28 mouse cellular contexts compared by ENCODE assay signal in the genomic region with DNA sequence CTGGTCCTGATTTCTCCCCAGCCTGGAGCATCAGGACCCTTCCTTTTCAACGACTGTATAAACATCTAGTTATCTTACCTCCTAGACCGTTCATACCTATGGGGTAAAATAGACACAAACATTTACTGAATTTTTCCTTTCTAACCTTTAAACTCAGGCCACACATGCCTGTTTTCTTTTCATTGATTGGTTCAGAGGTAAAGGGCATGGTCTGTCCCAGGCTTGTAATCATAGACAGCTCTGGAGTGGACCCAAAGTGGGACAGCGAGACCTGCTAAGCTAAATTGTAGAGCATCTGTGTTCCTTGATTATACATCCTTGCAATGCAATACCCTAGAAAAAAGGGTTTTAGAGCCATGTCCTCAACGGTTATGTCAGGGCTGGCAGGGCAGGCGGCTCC. TPM values are rescaled to one million over a fixed set of nuclear protein-coding genes. Genes with fewer than 3 reads are reported as not detected.
DNase-seq lines count a peak whose midpoint lies in the region; ATAC-seq and TF ChIP-seq lines count a peak whose summit lies in the region.
"Had no signal": no experiment of that assay in that cellular context is flagged by ENCODE, and none has a peak within 500 bp of the region (broad histone marks: within the 10 kb centered on the region; RNA-seq: fewer than 3 reads in every experiment).

No protein-coding gene starts in this region.

- peak; percentile 4 for DNase-seq in cerebellum, adult 11 months
- no peak for DNase-seq in cerebellum, postnatal 4 days (ENCODE audit: low spot score in 2 of 2)
- DNase-seq in heart, embryonic 10.5 days (ENCODE audit: low spot score): no peak
- no peak for DNase-seq in heart, adult 2 months
- peak; percentile 84 for DNase-seq in liver, adult 2 months (ENCODE audit: extremely low read depth, low read depth, low spot score)
- DNase-seq in liver: no peak
- DNase-seq: adrenal gland, adult 8-10 months; adrenal gland, postnatal 14 days; adrenal gland, postnatal 36 days; B cell, adult 2 months; cerebellum, postnatal 14 days; cerebellum, postnatal 36 days; forebrain, postnatal 0 days had no signal

- H3K9me3 ChIP-seq in heart, embryonic 10.5 days: no peaks in the 10 kb centered on the region
- H3K9me3 ChIP-seq in liver, embryonic 12.5 days (replicated peaks): no peaks in the 10 kb centered on the region
- no peaks in the 10 kb centered on the region for H3K9me3 ChIP-seq in liver, embryonic 16.5 days (replicated peaks; ENCODE audit: control insufficient read depth, low read length)
- H3K9me3 ChIP-seq: embryonic facial prominence, embryonic 10.5 days; embryonic facial prominence, embryonic 12.5 days; forebrain, embryonic 13.5 days; forebrain, embryonic 15.5 days had no signal

- no peak overlapping the region for H3K4me2 ChIP-seq in liver, embryonic 12.5 days
- H3K4me2 ChIP-seq in liver, embryonic 16.5 days (ENCODE audit: low read depth, low read length): no peak overlapping the region
- H3K4me2 ChIP-seq: embryonic facial prominence, embryonic 12.5 days; forebrain, embryonic 13.5 days; forebrain, embryonic 15.5 days had no signal

- TF ChIP-seq CTCF in heart, adult 2 months (IDR thresholded peaks at IDR 0.05): no peak
- no peak for TF ChIP-seq CTCF in liver, adult 2 months (IDR thresholded peaks at IDR 0.05; ENCODE audit: low read depth, low read length)

- no peak overlapping the region for H3K9ac ChIP-seq in heart, adult 2 months (ENCODE audit: low read depth, low read length)
- no peak overlapping the region for H3K9ac ChIP-seq in liver, adult 2 months (ENCODE audit: low read depth, low read length)
- no peak overlapping the region for H3K9ac ChIP-seq in liver, embryonic 12.5 days
- no peak overlapping the region for H3K9ac ChIP-seq in liver, embryonic 16.5 days (ENCODE audit: low read depth, low read length)
- H3K9ac ChIP-seq: embryonic facial prominence, embryonic 12.5 days; forebrain, embryonic 13.5 days; forebrain, embryonic 15.5 days; forebrain, postnatal 0 days had no signal

- TF ChIP-seq EP300 in heart, adult 2 months (IDR thresholded peaks at IDR 0.05; ENCODE audit: insufficient read depth, low read depth, low read length): no peak

- 78% methylated on average over 5 of the region's 5 CpGs for WGBS in heart, embryonic 10.5 days
- 83% methylated on average over 5 of the region's 5 CpGs for WGBS in heart, adult 2 months
- 40% methylated on average over 5 of the region's 5 CpGs for WGBS in liver, adult 2 months
- 67% methylated on average over 5 of the region's 5 CpGs for WGBS in liver, embryonic 12.5 days (ENCODE audit: insufficient replicate concordance)
- 54% methylated on average over 5 of the region's 5 CpGs for WGBS in liver, embryonic 16.5 days (ENCODE audit: insufficient replicate concordance)

- intact Hi-C loops in heart, adult 2 months (cut with DNase I): no loop called here

- H3K4me3 ChIP-seq in heart, embryonic 10.5 days: no peak overlapping the region
- H3K4me3 ChIP-seq in heart, adult 2 months: no peak overlapping the region
- no peak overlapping the region for H3K4me3 ChIP-seq in liver, adult 2 months (ENCODE audit: insufficient read depth, low read depth, low read length)
- H3K4me3 ChIP-seq in liver, embryonic 12.5 days: no peak overlapping the region
- no peak overlapping the region for H3K4me3 ChIP-seq in liver, embryonic 16.5 days (ENCODE audit: low read depth, low read length)
- H3K4me3 ChIP-seq: embryonic facial prominence, embryonic 10.5 days; embryonic facial prominence, embryonic 12.5 days; forebrain, embryonic 13.5 days; forebrain, embryonic 15.5 days had no signal

- no peak for TF ChIP-seq POLR2A in heart, adult 2 months (IDR thresholded peaks at IDR 0.05; ENCODE audit: insufficient read depth, low read depth, low read length)
- no peak for TF ChIP-seq POLR2A in liver, adult 2 months (IDR thresholded peaks at IDR 0.05; ENCODE audit: extremely low read depth, insufficient read depth, low read length)

- no peaks in the 10 kb centered on the region for H3K27me3 ChIP-seq in heart, embryonic 10.5 days (ENCODE audit: insufficient read depth, poor library complexity, severe bottlenecking)
- H3K27me3 ChIP-seq in heart, adult 2 months (ENCODE audit: control insufficient read depth, insufficient read depth, low read length): no peaks in the 10 kb centered on the region
- H3K27me3 ChIP-seq in liver, adult 2 months (ENCODE audit: control insufficient read depth, insufficient read depth, low read length): no peaks in the 10 kb centered on the region
- H3K27me3 ChIP-seq in liver, embryonic 12.5 days (replicated peaks): no peaks in the 10 kb centered on the region
- H3K27me3 ChIP-seq in liver, embryonic 16.5 days (ENCODE audit: control insufficient read depth, insufficient read depth, low read depth, low read length): no peaks in the 10 kb centered on the region
- H3K27me3 ChIP-seq: embryonic facial prominence, embryonic 12.5 days; forebrain, embryonic 13.5 days; forebrain, embryonic 15.5 days; Patski had no signal

- H3K79me2 ChIP-seq in heart, adult 2 months (replicated peaks; ENCODE audit: control insufficient read depth, insufficient read depth, low read length): no peaks in the 10 kb centered on the region
- no peaks in the 10 kb centered on the region for H3K79me2 ChIP-seq in liver, adult 2 months (ENCODE audit: control insufficient read depth, insufficient read depth, low read length)

- peak overlapping the region; percentile 36 for H3K27ac ChIP-seq in heart, embryonic 10.5 days
- H3K27ac ChIP-seq in heart, adult 2 months: no peak overlapping the region
- H3K27ac ChIP-seq in liver, adult 2 months (replicated peaks; ENCODE audit: insufficient read depth, low read depth, low read length): peak overlapping the region; percentile 81
- no peak overlapping the region for H3K27ac ChIP-seq in liver, embryonic 12.5 days
- H3K27ac ChIP-seq in liver, embryonic 16.5 days (ENCODE audit: low read length): no peak overlapping the region
- H3K27ac ChIP-seq: embryonic facial prominence, embryonic 10.5 days; embryonic facial prominence, embryonic 12.5 days; forebrain, embryonic 13.5 days; forebrain, embryonic 15.5 days had no signal

- ATAC-seq in liver, embryonic 12.5 days: no peak
- peak; percentile 59; the same call in 1 of the 2 replicates for ATAC-seq in liver, embryonic 16.5 days (ENCODE audit: low read depth)
- ATAC-seq: activated CD4-positive, CD25-positive, alpha-beta regulatory T cell, adult 4 months; CD4-positive, CD25-positive, alpha-beta regulatory T cell, adult 4 months; forebrain, embryonic 13.5 days; forebrain, embryonic 15.5 days; forebrain, postnatal 0 days; Patski had no signal

- H3K4me1 ChIP-seq in heart, embryonic 10.5 days: peaks cover 37% of the 10 kb centered on the region
- H3K4me1 ChIP-seq in heart, adult 2 months (ENCODE audit: control insufficient read depth, insufficient read depth, low read length): no peaks in the 10 kb centered on the region
- H3K4me1 ChIP-seq in liver, adult 2 months (ENCODE audit: control insufficient read depth, insufficient read depth, low read length): peaks cover 25% of the 10 kb centered on the region
- peaks cover 7% of the 10 kb centered on the region for H3K4me1 ChIP-seq in liver, embryonic 12.5 days
- H3K4me1 ChIP-seq in liver, embryonic 16.5 days (ENCODE audit: control insufficient read depth, low read depth, low read length): no peaks in the 10 kb centered on the region; the same call in none of the 2 replicates
- H3K4me1 ChIP-seq: embryonic facial prominence, embryonic 10.5 days; embryonic facial prominence, embryonic 12.5 days; forebrain, embryonic 13.5 days; forebrain, embryonic 15.5 days had no signal

- H3K36me3 ChIP-seq in heart, embryonic 10.5 days: 0 out of 2 replicates have a peak, but pooled peaks cover 4% of the 10 kb centered on the region
- no peaks in the 10 kb centered on the region for H3K36me3 ChIP-seq in heart, adult 2 months (ENCODE audit: control insufficient read depth, insufficient read depth, low read length)
- no peaks in the 10 kb centered on the region for H3K36me3 ChIP-seq in liver, adult 2 months (ENCODE audit: control insufficient read depth, insufficient read depth, low read length)
- H3K36me3 ChIP-seq in liver, embryonic 12.5 days: no peaks in the 10 kb centered on the region
- no peaks in the 10 kb centered on the region for H3K36me3 ChIP-seq in liver, embryonic 16.5 days (ENCODE audit: control insufficient read depth, insufficient read depth)
- H3K36me3 ChIP-seq: embryonic facial prominence, embryonic 10.5 days; embryonic facial prominence, embryonic 12.5 days; forebrain, embryonic 15.5 days; G1E had no signal

RNA-seq across cellular contexts. Expression of a gene that starts 54.6 kb away (rescaled TPM):
- polyA plus RNA-seq in heart, embryonic 10.5 days (2016; fragmentation: Nextera tagmentation; extraction: Ambion mirVana): 0.21 TPM in 1 of 2 replicates, not detected in the other
- total RNA-seq in heart, adult 2 months (2021): not detected
- not detected in 2 replicates for polyA plus RNA-seq in heart, adult 2 months (2012; rRNA removed)
- total RNA-seq in liver, adult 2 months (2014; rRNA removed): not detected in 2 replicates
- not detected in 2 replicates for polyA plus RNA-seq in liver, adult 2 months (2012; rRNA removed)
- not detected in 2 replicates for polyA plus RNA-seq in liver, embryonic 12.5 days (2016; fragmentation: Nextera tagmentation; extraction: Ambion mirVana)
- not detected in 2 replicates for polyA plus RNA-seq in liver, embryonic 16.5 days (2015; fragmentation: Nextera tagmentation; extraction: Ambion mirVana)
- total RNA-seq: adrenal gland, adult 18-20 months; adrenal gland, adult 8-10 months; adrenal gland, postnatal 14 days; adrenal gland, postnatal 36 days; CH12.LX; forebrain, postnatal 0 days had no signal
- polyA plus RNA-seq: activated CD4-positive, CD25-positive, alpha-beta regulatory T cell, adult 4 months; CD4-positive, CD25-positive, alpha-beta regulatory T cell, adult 4 months; cortical plate, adult 2 months; embryonic facial prominence, embryonic 12.5 days; embryonic facial prominence, embryonic 14.5 days; forebrain, embryonic 11.5 days; forebrain, embryonic 13.5 days; forebrain, embryonic 15.5 days; forebrain, postnatal 0 days; G1E; Patski had no signal

Comparison
In these comparisons a context has a peak if more than half of its experiments do, and no peak if none do; other contexts are left out.
1. DNase-seq: peak in cerebellum, adult 11 months (single experiment) and liver, adult 2 months (single experiment); none in cerebellum, postnatal 4 days (0 of 2), heart, embryonic 10.5 days (single experiment), heart, adult 2 months (0 of 2) and liver (single experiment).
2. H3K27ac ChIP-seq: peak in heart, embryonic 10.5 days (single experiment) and liver, adult 2 months (single experiment); none in heart, adult 2 months (single experiment), liver, embryonic 12.5 days (single experiment) and liver, embryonic 16.5 days (single experiment).